Mouse (Mus musculus): Measurements from ENCODE around the gene Sema3a.

GRCm38 (mm10) chr5:13149909-13150308 lies 24.7 kb downstream of the Sema3a start:
- no peak for TF ChIP-seq GATA1 (IDR thresholded peaks at IDR 0.05; ENCODE audit: borderline replicate concordance, low read length)
- no peak for TF ChIP-seq FLI1 (IDR thresholded peaks at IDR 0.05; ENCODE audit: low read length)
